Mouse (Mus musculus): ENCODE results near the gene Itpr3. TPM values are rescaled to one million over a fixed set of nuclear protein-coding genes. Genes with fewer than 3 reads are reported as not detected.

Gene Itpr3
- total and polyA plus RNA-seq, 2 experiments from 2014 or later = 0.90 to 4.7 TPM

GRCm38 (mm10) chr17:27154881-27155280, 97.8 kb downstream of the Itpr3 start:
- H3K9ac ChIP-seq (replicated peaks; ENCODE audit: low read length, poor library complexity, severe bottlenecking) = no peak overlapping the region
- no peaks in the 10 kb centered on the region for H3K36me3 ChIP-seq (ENCODE audit: insufficient read depth, low read length)
- ATAC-seq (ENCODE audit: low FRiP score) (no peak), DNase-seq (ENCODE audit: low spot score) (no peak)
- 83% methylated on average over 6 of the region's 6 CpGs for WGBS
- no peak for TF ChIP-seq CTCF (IDR thresholded peaks at IDR 0.05)
- no peak overlapping the region for H3K4me2 ChIP-seq (ENCODE audit: low read depth, low read length, poor library complexity, severe bottlenecking)
- no peaks in the 10 kb centered on the region for H3K4me1 ChIP-seq (ENCODE audit: insufficient read depth, low read length)
- H3K27me3 ChIP-seq (ENCODE audit: insufficient read depth, low read length) = no peaks in the 10 kb centered on the region
- H3K4me3 ChIP-seq (ENCODE audit: low read depth, low read length) = no peak overlapping the region
- H3K27ac ChIP-seq (ENCODE audit: low read depth, low read length) = no peak overlapping the region
- H3K9me3 ChIP-seq (ENCODE audit: low read length) = no peaks in the 10 kb centered on the region

- DNase-seq (ENCODE audit: low spot score) (no peak), ATAC-seq (ENCODE audit: low FRiP score) (no peak)
- no peak overlapping the region for H3K4me2 ChIP-seq (ENCODE audit: low read depth, low read length, poor library complexity, severe bottlenecking)
- H3K36me3 ChIP-seq (ENCODE audit: insufficient read depth, low read length) = no peaks in the 10 kb centered on the region
- no peaks in the 10 kb centered on the region for H3K4me1 ChIP-seq (ENCODE audit: insufficient read depth, low read length)
- no peaks in the 10 kb centered on the region for H3K27me3 ChIP-seq (ENCODE audit: insufficient read depth, low read length)
- 78% methylated on average over 8 of the region's 8 CpGs for WGBS
- no peaks in the 10 kb centered on the region for H3K9me3 ChIP-seq (ENCODE audit: low read length)
- H3K9ac ChIP-seq (replicated peaks; ENCODE audit: low read length, poor library complexity, severe bottlenecking) = no peak overlapping the region
- H3K4me3 ChIP-seq (ENCODE audit: low read depth, low read length) = no peak overlapping the region
- TF ChIP-seq CTCF (IDR thresholded peaks at IDR 0.05) = no peak
- no peak overlapping the region for H3K27ac ChIP-seq (ENCODE audit: low read depth, low read length)
Measured at GRCm38 (mm10) chr17:27155752-27156151, 98.6 kb downstream of the Itpr3 start.

- ATAC-seq (ENCODE audit: low FRiP score) = no peak
- no peak for DNase-seq (ENCODE audit: low spot score)
- WGBS = 82% methylated on average over 6 of the region's 6 CpGs
- no peak overlapping the region for H3K9ac ChIP-seq (replicated peaks; ENCODE audit: low read length, poor library complexity, severe bottlenecking)
- TF ChIP-seq CTCF (IDR thresholded peaks at IDR 0.05) = no peak
- H3K27me3 ChIP-seq (ENCODE audit: insufficient read depth, low read length) = no peaks in the 10 kb centered on the region
- no peaks in the 10 kb centered on the region for H3K36me3 ChIP-seq (ENCODE audit: insufficient read depth, low read length)
- no peak overlapping the region for H3K27ac ChIP-seq (ENCODE audit: low read depth, low read length)
- H3K4me1 ChIP-seq (ENCODE audit: insufficient read depth, low read length) = no peaks in the 10 kb centered on the region
- no peaks in the 10 kb centered on the region for H3K9me3 ChIP-seq (ENCODE audit: low read length)
- H3K4me2 ChIP-seq (ENCODE audit: low read depth, low read length, poor library complexity, severe bottlenecking) = no peak overlapping the region
- no peak overlapping the region for H3K4me3 ChIP-seq (ENCODE audit: low read depth, low read length)
Measured at GRCm38 (mm10) chr17:27158439-27158838, 101.3 kb downstream of the Itpr3 start.

GRCm38 (mm10) chr17:27159169-27159568, 102.1 kb downstream of the Itpr3 start:
- Histone ChIP-seq H3K27me3 (ENCODE audit: insufficient read depth, low read length) (no peaks in the 10 kb centered on the region), H3K4me3 (ENCODE audit: low read depth, low read length) (no peak overlapping the region), H3K4me2 (ENCODE audit: low read depth, low read length, poor library complexity, severe bottlenecking) (no peak overlapping the region), H3K9ac (replicated peaks; ENCODE audit: low read length, poor library complexity, severe bottlenecking) (no peak overlapping the region), H3K9me3 (ENCODE audit: low read length) (no peaks in the 10 kb centered on the region), H3K36me3 (ENCODE audit: insufficient read depth, low read length) (no peaks in the 10 kb centered on the region), H3K27ac (ENCODE audit: low read depth, low read length) (no peak overlapping the region), H3K4me1 (ENCODE audit: insufficient read depth, low read length) (no peaks in the 10 kb centered on the region)
- WGBS = 83% methylated on average over 7 of the region's 7 CpGs
- DNase-seq (ENCODE audit: low spot score) (no peak), ATAC-seq (ENCODE audit: low FRiP score) (no peak)
- TF ChIP-seq CTCF (IDR thresholded peaks at IDR 0.05) = no peak

- H3K27me3 ChIP-seq (ENCODE audit: insufficient read depth, low read length) = no peaks in the 10 kb centered on the region
- no peak overlapping the region for H3K4me3 ChIP-seq (ENCODE audit: low read depth, low read length)
- no peak for ATAC-seq (ENCODE audit: low FRiP score)
- no peaks in the 10 kb centered on the region for H3K4me1 ChIP-seq (ENCODE audit: insufficient read depth, low read length)
- DNase-seq (ENCODE audit: low spot score) = no peak
- H3K9ac ChIP-seq (replicated peaks; ENCODE audit: low read length, poor library complexity, severe bottlenecking) = no peak overlapping the region
- no peak for TF ChIP-seq CTCF (IDR thresholded peaks at IDR 0.05)
- no peaks in the 10 kb centered on the region for H3K36me3 ChIP-seq (ENCODE audit: insufficient read depth, low read length)
- no peak overlapping the region for H3K4me2 ChIP-seq (ENCODE audit: low read depth, low read length, poor library complexity, severe bottlenecking)
- H3K27ac ChIP-seq (ENCODE audit: low read depth, low read length) = no peak overlapping the region
- 80% methylated on average over 4 of the region's 4 CpGs for WGBS
- H3K9me3 ChIP-seq (ENCODE audit: low read length) = no peaks in the 10 kb centered on the region
Measured at GRCm38 (mm10) chr17:27160905-27161304, 103.8 kb downstream of the Itpr3 start.

GRCm38 (mm10) chr17:27165054-27165773, 108.1 kb downstream of the Itpr3 start:
- 0 out of 2 replicates have a peak, but pooled peaks have one; percentile 38 for ATAC-seq (ENCODE audit: low FRiP score)

More at GRCm38 (mm10) chr17:27165054-27165773, 108.1 kb downstream of the Itpr3 start:
- Histone ChIP-seq H3K4me2 (ENCODE audit: low read depth, low read length, poor library complexity, severe bottlenecking) (no peak overlapping the region), H3K27ac (ENCODE audit: low read depth, low read length) (no peak overlapping the region), H3K9ac (replicated peaks; ENCODE audit: low read length, poor library complexity, severe bottlenecking) (no peak overlapping the region), H3K36me3 (ENCODE audit: insufficient read depth, low read length) (no peaks in the 10 kb centered on the region), H3K9me3 (ENCODE audit: low read length) (no peaks in the 10 kb centered on the region), H3K27me3 (ENCODE audit: insufficient read depth, low read length) (no peaks in the 10 kb centered on the region), H3K4me1 (ENCODE audit: insufficient read depth, low read length) (no peaks in the 10 kb centered on the region), H3K4me3 (ENCODE audit: low read depth, low read length) (no peak overlapping the region)
- 65% methylated on average over 8 of the region's 8 CpGs for WGBS
- TF ChIP-seq CTCF (IDR thresholded peaks at IDR 0.05) = peak; percentile 89
- peak; percentile 76 for DNase-seq (ENCODE audit: low spot score)
